Mouse (Mus musculus): ENCODE measurements at regions not wholly inside any gene's neighbourhood (a gene's known extent, or its start where the extent isn't known, plus 50 kb on each side); places are given as distances from the start of the nearest gene placed in this dataset.
"Not testable (repeated sequence)": the region's sequence is repeated elsewhere in the genome, so short reads cannot be mapped to it uniquely, and the experiment has no call there.

DNA sequence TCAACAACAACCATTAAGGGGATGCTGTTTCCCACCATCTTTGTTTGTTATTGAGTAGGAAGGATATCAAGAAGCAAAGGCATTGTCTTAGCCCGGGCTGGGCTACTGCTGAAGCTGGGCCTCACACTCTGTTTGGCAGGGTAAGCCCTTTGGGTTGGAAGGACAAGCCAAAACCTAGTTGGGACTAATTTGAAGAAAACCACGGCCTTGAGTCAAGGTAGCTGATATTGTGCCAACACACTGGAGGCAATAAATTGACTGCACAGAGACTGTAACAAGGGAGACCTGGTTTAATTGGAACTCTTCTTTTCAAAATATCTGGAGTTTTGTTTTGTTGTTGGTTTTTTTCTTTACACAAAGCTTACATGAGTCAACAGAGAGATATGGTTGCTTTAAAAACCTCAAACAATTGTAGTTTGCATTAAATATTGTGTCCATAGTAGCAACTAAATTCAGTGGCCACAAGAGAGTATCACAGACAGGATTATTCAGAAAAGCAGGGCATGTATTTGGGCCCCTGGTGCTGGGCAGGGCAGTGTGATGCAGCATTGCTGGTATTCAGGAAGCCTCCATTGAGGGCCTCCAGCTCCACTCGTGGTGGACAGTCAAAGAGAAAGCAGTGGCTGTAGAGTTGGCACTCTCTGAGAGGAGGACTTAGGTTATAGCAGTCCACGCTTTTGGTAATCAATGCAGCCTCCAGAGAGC, 105.5 kb upstream of the Ubl3 start:
- H3K27me3 ChIP-seq (replicated peaks; ENCODE audit: control insufficient read depth, insufficient read depth, low read length), result no peaks in the 10 kb centered on the region
- H3K27ac ChIP-seq (ENCODE audit: low read depth, low read length), result no peak overlapping the region
- ATAC-seq (replicated peaks; ENCODE audit: low FRiP score) (no peak), DNase-seq (ENCODE audit: low spot score) (no peak)
- H3K4me3 ChIP-seq (ENCODE audit: low read depth, low read length), result no peak overlapping the region
- 0 out of 2 replicates have a peak, but pooled peaks cover 3% of the 10 kb centered on the region for H3K9me3 ChIP-seq (ENCODE audit: control insufficient read depth, low read length)
- WGBS, result 66% methylated on average over 4 of the region's 4 CpGs
- H3K4me1 ChIP-seq (replicated peaks; ENCODE audit: control insufficient read depth, insufficient read depth, low read length), result no peaks in the 10 kb centered on the region
- H3K9ac ChIP-seq (ENCODE audit: low read depth, low read length), result no peak overlapping the region
- H3K4me2 ChIP-seq, result no peak overlapping the region
- H3K36me3 ChIP-seq (ENCODE audit: control insufficient read depth, insufficient read depth, low read length), result no peaks in the 10 kb centered on the region

DNA sequence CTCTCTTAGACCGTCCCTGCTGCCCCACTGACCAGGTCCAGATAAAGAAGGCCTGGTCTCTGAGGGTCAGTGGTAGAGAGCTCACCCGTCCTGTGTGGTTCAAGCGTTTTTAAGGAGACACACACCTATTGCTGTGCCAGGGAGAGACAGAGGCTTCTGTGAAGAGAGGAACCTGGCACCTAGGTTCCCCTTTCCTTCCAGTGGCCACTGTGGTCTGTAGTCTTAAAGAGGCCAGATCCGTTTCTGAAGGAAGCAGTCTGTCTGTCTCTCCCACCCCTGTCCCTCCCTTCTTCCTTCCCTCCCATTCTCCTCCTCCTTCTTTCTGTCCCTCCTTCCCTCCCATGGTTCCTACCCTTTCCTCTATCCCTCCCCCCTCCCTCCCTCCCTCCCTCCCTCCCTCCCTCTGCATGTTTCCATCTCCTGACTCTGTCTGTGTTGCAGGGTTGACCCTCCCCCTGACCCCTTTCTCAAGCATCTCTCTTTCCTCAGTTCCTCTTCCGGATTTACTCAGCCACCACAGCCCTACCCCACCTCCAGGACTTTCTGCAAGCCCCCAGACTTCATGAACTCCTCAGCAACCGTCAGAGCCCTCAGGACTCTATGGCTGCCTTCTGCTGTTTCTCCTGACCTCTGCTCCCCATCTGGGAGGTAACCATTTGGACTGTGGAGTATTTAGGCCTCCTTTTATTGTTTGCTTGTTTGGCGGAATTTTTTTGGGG, 100.1 kb upstream of the Ubl3 start:
- H3K9ac ChIP-seq (ENCODE audit: low read depth, low read length), result no peak overlapping the region
- no peaks in the 10 kb centered on the region for H3K27me3 ChIP-seq (replicated peaks; ENCODE audit: control insufficient read depth, insufficient read depth, low read length)
- H3K4me3 ChIP-seq (ENCODE audit: low read depth, low read length), result no peak overlapping the region
- H3K9me3 ChIP-seq (ENCODE audit: control insufficient read depth, low read length), result no peaks in the 10 kb centered on the region
- WGBS, result 45% methylated on average over 7 of the region's 7 CpGs
- H3K36me3 ChIP-seq (ENCODE audit: control insufficient read depth, insufficient read depth, low read length), result no peaks in the 10 kb centered on the region
- no peaks in the 10 kb centered on the region for H3K4me1 ChIP-seq (replicated peaks; ENCODE audit: control insufficient read depth, insufficient read depth, low read length)
- no peak for ATAC-seq (replicated peaks; ENCODE audit: low FRiP score)
- no peak overlapping the region for H3K4me2 ChIP-seq
- no peak overlapping the region for H3K27ac ChIP-seq (ENCODE audit: low read depth, low read length)
- no peak for DNase-seq (ENCODE audit: low spot score)

DNA sequence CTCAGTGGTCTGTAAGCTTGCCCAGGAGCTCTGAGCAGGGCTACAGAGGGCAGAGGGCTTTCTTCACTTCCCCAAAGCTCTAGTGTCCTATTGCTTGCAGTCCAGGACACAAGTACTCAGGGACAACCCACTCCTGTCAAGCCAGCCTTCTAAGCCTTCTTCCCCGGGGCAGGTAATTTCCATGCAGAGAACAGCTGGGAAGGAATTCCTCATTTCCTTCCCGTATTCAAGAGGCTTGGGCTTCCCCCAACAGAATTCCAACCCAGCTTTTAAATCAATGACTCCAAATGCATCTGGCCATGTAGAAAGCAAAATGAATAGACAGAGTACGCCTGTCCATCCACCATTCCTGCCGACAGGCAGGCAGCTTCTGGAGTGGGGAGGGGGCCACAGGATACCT, 99.1 kb upstream of the Ubl3 start:
- no peaks in the 10 kb centered on the region for H3K9me3 ChIP-seq (ENCODE audit: control insufficient read depth, low read length)
- no peaks in the 10 kb centered on the region for H3K27me3 ChIP-seq (replicated peaks; ENCODE audit: control insufficient read depth, insufficient read depth, low read length)
- no peak for DNase-seq (ENCODE audit: low spot score)
- no peak overlapping the region for H3K4me3 ChIP-seq (ENCODE audit: low read depth, low read length)
- no peaks in the 10 kb centered on the region for H3K4me1 ChIP-seq (replicated peaks; ENCODE audit: control insufficient read depth, insufficient read depth, low read length)
- no peak overlapping the region for H3K27ac ChIP-seq (ENCODE audit: low read depth, low read length)
- no peak overlapping the region for H3K9ac ChIP-seq (ENCODE audit: low read depth, low read length)
- H3K36me3 ChIP-seq (ENCODE audit: control insufficient read depth, insufficient read depth, low read length), result no peaks in the 10 kb centered on the region
- 63% methylated on average over 4 of the region's 4 CpGs for WGBS
- H3K4me2 ChIP-seq, result no peak overlapping the region
- ATAC-seq (replicated peaks; ENCODE audit: low FRiP score), result no peak

DNA sequence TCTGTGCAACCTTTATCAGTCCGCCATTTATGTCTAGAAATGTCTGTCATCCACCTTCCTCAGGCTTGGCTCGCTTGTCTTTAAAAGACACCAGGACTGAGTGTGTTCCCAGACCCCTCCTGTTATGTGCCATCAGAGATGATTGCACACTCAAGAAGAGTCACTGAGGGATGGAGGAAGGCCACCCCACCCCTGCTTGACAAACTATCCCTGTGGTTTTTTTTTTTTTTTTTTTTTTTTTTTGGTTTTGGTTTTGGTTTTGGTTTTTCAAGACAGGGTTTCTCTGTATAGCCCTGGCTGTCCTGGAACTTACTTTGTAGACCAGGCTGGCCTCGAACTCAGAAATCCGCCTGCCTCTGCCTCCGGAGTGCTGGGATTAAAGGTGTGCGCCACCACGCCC, 97.0 kb upstream of the Ubl3 start:
- H3K4me2 ChIP-seq; ATAC-seq (replicated peaks; ENCODE audit: low FRiP score); H3K27me3 ChIP-seq (replicated peaks; ENCODE audit: control insufficient read depth, insufficient read depth, low read length); H3K27ac ChIP-seq (ENCODE audit: low read depth, low read length); H3K9ac ChIP-seq (ENCODE audit: low read depth, low read length); H3K4me1 ChIP-seq (replicated peaks; ENCODE audit: control insufficient read depth, insufficient read depth, low read length); H3K36me3 ChIP-seq (ENCODE audit: control insufficient read depth, insufficient read depth, low read length); H3K4me3 ChIP-seq (ENCODE audit: low read depth, low read length); H3K9me3 ChIP-seq (ENCODE audit: control insufficient read depth, low read length); DNase-seq (ENCODE audit: low spot score): not testable (repeated sequence)
- WGBS, result 90% methylated on average over 7 of the region's 7 CpGs

DNA sequence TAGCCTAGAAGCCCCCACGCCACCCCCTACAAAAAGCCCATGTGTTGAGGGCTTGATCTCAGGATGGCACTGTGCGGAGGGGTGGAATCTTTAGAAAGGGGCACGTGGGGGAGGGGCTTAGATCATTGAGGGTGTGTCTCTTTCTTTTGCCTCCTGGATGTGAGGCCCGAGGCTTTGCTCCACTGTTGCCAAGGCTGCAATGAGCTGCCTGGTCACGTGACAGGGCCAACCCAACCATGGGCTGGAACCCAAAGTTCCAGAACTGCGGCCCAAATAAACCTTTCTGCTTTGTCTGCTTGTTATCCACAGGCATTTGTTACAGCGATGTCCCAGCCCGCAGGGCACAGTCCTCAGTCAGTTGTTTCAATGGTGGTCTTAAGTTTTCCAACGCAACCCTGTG, 96.5 kb upstream of the Ubl3 start:
- no peak overlapping the region for H3K4me3 ChIP-seq (ENCODE audit: low read depth, low read length)
- no peak overlapping the region for H3K4me2 ChIP-seq
- WGBS, result 78% methylated on average over 9 of the region's 9 CpGs
- H3K9me3 ChIP-seq (ENCODE audit: control insufficient read depth, low read length), result peaks cover 3% of the 10 kb centered on the region; the same call in 1 of the 2 replicates
- ATAC-seq (replicated peaks; ENCODE audit: low FRiP score), result no peak
- no peak for DNase-seq (ENCODE audit: low spot score)
- no peak overlapping the region for H3K27ac ChIP-seq (ENCODE audit: low read depth, low read length)
- H3K36me3 ChIP-seq (ENCODE audit: control insufficient read depth, insufficient read depth, low read length), result no peaks in the 10 kb centered on the region
- no peak overlapping the region for H3K9ac ChIP-seq (ENCODE audit: low read depth, low read length)
- H3K27me3 ChIP-seq (replicated peaks; ENCODE audit: control insufficient read depth, insufficient read depth, low read length), result no peaks in the 10 kb centered on the region
- no peaks in the 10 kb centered on the region for H3K4me1 ChIP-seq (replicated peaks; ENCODE audit: control insufficient read depth, insufficient read depth, low read length)

DNA sequence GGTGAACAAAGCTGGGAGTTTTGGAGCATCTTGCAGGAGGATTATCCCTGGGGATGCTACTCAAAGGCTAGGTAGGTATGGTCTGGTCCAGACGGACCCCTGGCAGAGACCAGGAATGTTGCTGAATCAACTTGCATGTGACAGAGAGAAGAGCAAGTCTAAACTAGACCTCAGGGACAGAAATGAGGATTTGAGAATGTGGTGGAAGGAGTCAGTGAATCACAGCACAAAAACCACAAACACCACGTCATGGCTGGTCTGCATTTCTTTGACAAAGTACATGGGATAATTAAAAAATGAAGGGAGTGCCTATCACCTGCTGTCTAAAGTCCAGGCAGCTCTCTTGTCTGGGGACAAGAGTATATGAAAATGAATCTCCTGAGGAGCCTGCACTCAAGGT, 95.1 kb upstream of the Ubl3 start:
- no peaks in the 10 kb centered on the region for H3K36me3 ChIP-seq (ENCODE audit: control insufficient read depth, insufficient read depth, low read length)
- H3K9me3 ChIP-seq (ENCODE audit: control insufficient read depth, low read length), result peaks cover 3% of the 10 kb centered on the region; the same call in 1 of the 2 replicates
- 48% methylated on average over 2 of the region's 2 CpGs for WGBS
- no peak overlapping the region for H3K27ac ChIP-seq (ENCODE audit: low read depth, low read length)
- H3K9ac ChIP-seq (ENCODE audit: low read depth, low read length), result no peak overlapping the region
- H3K4me2 ChIP-seq, result no peak overlapping the region
- ATAC-seq (replicated peaks; ENCODE audit: low FRiP score), result no peak
- H3K4me3 ChIP-seq (ENCODE audit: low read depth, low read length), result no peak overlapping the region
- no peaks in the 10 kb centered on the region for H3K27me3 ChIP-seq (replicated peaks; ENCODE audit: control insufficient read depth, insufficient read depth, low read length)
- no peaks in the 10 kb centered on the region for H3K4me1 ChIP-seq (replicated peaks; ENCODE audit: control insufficient read depth, insufficient read depth, low read length)
- DNase-seq (ENCODE audit: low spot score), result no peak

DNA sequence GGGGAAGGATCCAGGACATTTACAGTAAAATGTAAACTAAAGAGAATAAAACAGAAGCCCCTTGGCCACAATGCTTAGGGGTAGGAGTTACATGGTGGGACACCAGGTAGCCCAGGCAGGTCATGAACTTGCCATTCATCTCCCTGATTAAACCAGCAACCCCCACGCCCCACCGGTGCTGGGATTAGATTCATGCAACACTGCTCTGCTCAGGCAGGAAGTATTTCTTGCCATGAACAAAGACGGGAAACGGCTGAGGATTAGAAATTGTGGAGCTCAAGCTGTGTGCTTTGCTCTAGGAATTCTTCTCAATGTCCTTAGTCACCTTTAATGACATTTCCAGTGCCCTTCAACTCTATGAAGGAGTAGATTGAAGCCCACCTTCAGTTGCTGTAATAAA, 93.2 kb upstream of the Ubl3 start:
- 62% methylated on average over 4 of the region's 4 CpGs for WGBS
- no peak for DNase-seq (ENCODE audit: low spot score)
- no peak overlapping the region for H3K4me2 ChIP-seq
- no peak overlapping the region for H3K9ac ChIP-seq (ENCODE audit: low read depth, low read length)
- no peaks in the 10 kb centered on the region for H3K36me3 ChIP-seq (ENCODE audit: control insufficient read depth, insufficient read depth, low read length)
- H3K4me3 ChIP-seq (ENCODE audit: low read depth, low read length), result no peak overlapping the region
- ATAC-seq (replicated peaks; ENCODE audit: low FRiP score), result no peak
- H3K4me1 ChIP-seq (replicated peaks; ENCODE audit: control insufficient read depth, insufficient read depth, low read length), result no peaks in the 10 kb centered on the region
- no peaks in the 10 kb centered on the region; the same call in 1 of the 2 replicates for H3K27me3 ChIP-seq (replicated peaks; ENCODE audit: control insufficient read depth, insufficient read depth, low read length)
- H3K27ac ChIP-seq (ENCODE audit: low read depth, low read length), result no peak overlapping the region
- peaks cover 3% of the 10 kb centered on the region; the same call in 1 of the 2 replicates for H3K9me3 ChIP-seq (ENCODE audit: control insufficient read depth, low read length)

DNA sequence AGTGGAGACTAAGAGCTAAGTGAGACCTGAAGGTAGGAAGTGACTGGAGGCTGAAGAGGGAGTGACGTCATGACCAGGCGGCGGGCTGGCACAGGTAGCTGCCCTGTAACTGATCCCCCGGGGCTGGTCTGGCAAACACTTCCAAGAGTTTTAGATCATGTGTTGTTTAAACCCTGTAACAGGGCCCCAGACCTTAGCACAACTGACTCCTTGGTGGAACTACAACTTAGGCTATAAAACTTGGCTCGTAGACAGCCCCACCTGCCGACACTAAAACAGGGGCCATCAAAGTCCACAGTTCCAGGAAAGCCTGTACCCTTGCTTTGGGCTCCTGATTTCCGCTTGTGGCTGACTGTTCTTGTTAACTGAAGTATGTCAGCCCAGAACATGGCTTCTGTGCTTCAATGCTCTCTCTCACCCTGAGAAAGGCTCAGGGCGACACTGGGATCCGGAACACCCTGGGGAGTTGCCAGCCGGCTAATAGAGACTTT, 92.6 kb upstream of the Ubl3 start:
- 77% methylated on average over 10 of the region's 10 CpGs for WGBS

More for the DNA sequence above, 92.6 kb upstream of the Ubl3 start:
- Histone ChIP-seq H3K4me1 (replicated peaks; ENCODE audit: control insufficient read depth, insufficient read depth, low read length) (no peaks in the 10 kb centered on the region), H3K9me3 (ENCODE audit: control insufficient read depth, low read length) (peaks cover 3% of the 10 kb centered on the region; the same call in 1 of the 2 replicates), H3K27ac (ENCODE audit: low read depth, low read length) (no peak overlapping the region), H3K27me3 (replicated peaks; ENCODE audit: control insufficient read depth, insufficient read depth, low read length) (no peaks in the 10 kb centered on the region; the same call in 1 of the 2 replicates), H3K4me2 (no peak overlapping the region), H3K9ac (ENCODE audit: low read depth, low read length) (no peak overlapping the region), H3K36me3 (ENCODE audit: control insufficient read depth, insufficient read depth, low read length) (no peaks in the 10 kb centered on the region), H3K4me3 (ENCODE audit: low read depth, low read length) (no peak overlapping the region)
- DNase-seq (ENCODE audit: low spot score), result no peak
- no peak for ATAC-seq (replicated peaks; ENCODE audit: low FRiP score)
